Mouse (Mus musculus): ENCODE data around the gene Dmwd.

GRCm38 (mm10) chr7:19077761-19078160 lies 1.7 kb downstream of the Dmwd start:
- TF ChIP-seq CTCF (IDR thresholded peaks at IDR 0.05; ENCODE audit: low read depth) (no peak), EP300 (IDR thresholded peaks at IDR 0.05; ENCODE audit: low read depth) (peak; percentile 46; the same call in 1 of the 2 replicates)

Measured in liver, postnatal 0 days (tissue).